Mouse (Mus musculus) midbrain, postnatal 0 days (tissue): Measurements from ENCODE around the gene Gstt3. TPM values are rescaled to one million over a fixed set of nuclear protein-coding genes. Genes with fewer than 3 reads are reported as not detected.

ENCODE experiments used
- ATAC-seq: fragments of 200-750 bp; cut with Nextera tagmentation; 2 replicates; pipeline ENCODE4 v1.8.0; 2017; ENCODE audit warnings: moderate number of reproducible peaks, mild to moderate bottlenecking, moderate TSS enrichment, moderate library complexity; ENCODE audit not compliant: low FRiP score
- DNase-seq: peaks from one replicate; pipeline ENCODE4 v3.0.0-alpha.2; 2015; ENCODE audit warnings: low spot score
- H3K27ac ChIP-seq: fragments of 300-500 bp; sonication (generic); 2 replicates; pipeline ENCODE4 v1.5.1; 2014; ENCODE audit warnings: low read depth, mild to moderate bottlenecking, low read length, mixed read lengths
- H3K27me3 ChIP-seq: fragments of 300-500 bp; sonication (generic); 2 replicates; pipeline ENCODE4 v1.6.1; 2014; ENCODE audit warnings: low read length, control low read depth, mixed read lengths; ENCODE audit not compliant: insufficient read depth
- H3K36me3 ChIP-seq: fragments of 300-500 bp; sonication (generic); 2 replicates; pipeline ENCODE4 v1.6.1; 2014; ENCODE audit warnings: low read length, control low read depth, mixed read lengths; ENCODE audit not compliant: insufficient read depth
- H3K4me1 ChIP-seq: fragments of 300-500 bp; sonication (generic); 2 replicates; pipeline ENCODE4 v1.6.1; 2014; ENCODE audit warnings: mild to moderate bottlenecking, control low read depth, antibody characterized with exemption, low read length, mixed read lengths; ENCODE audit not compliant: insufficient read depth
- H3K4me2 ChIP-seq: fragments of 300-500 bp; sonication (generic); 2 replicates; pipeline ENCODE4 v1.6.1; 2014; ENCODE audit warnings: low read depth, mild to moderate bottlenecking, low read length, mixed read lengths; ENCODE audit not compliant: poor library complexity, severe bottlenecking
- H3K4me3 ChIP-seq: fragments of 300-500 bp; sonication (generic); 2 replicates; pipeline ENCODE4 v1.5.1; 2014; ENCODE audit warnings: low read depth, mild to moderate bottlenecking, low read length, moderate library complexity
- H3K9ac ChIP-seq: fragments of 300-500 bp; sonication (generic); replicated peaks from 2 replicates; pipeline ENCODE4 v1.6.1; 2014; ENCODE audit warnings: mild to moderate bottlenecking, low read length, moderate library complexity, mixed read lengths; ENCODE audit not compliant: poor library complexity, severe bottlenecking
- H3K9me3 ChIP-seq: fragments of 300-500 bp; sonication (generic); 2 replicates; pipeline ENCODE4 v1.6.1; 2016; ENCODE audit warnings: low read length, control low read depth
- CTCF ChIP-seq: IDR thresholded peaks from 2 replicates; pipeline ENCODE4 v1.5.1; 2016; ENCODE audit warnings: antibody characterized with exemption, mild to moderate bottlenecking
- WGBS: fragments of 180-500 bp; shearing (Covaris S2); extraction: QIAGEN DNeasy Blood & Tissue Kit; methylation state at CpG from one replicate; pipeline ENCODE4 v1.1.7; 2014; 5-methylcytosine and 5-hydroxymethylcytosine counted together
- polyA plus RNA-seq: library from polyadenylated mRNA; unstranded; fragments of >200 nt; fragmentation: Nextera tagmentation; extraction: Ambion mirVana; gene quantifications from 2 replicates; pipeline ENCODE4 v1.2.1, GENCODE M21; 2015
- total RNA-seq: library from RNA; depleted of rRNA; stranded (reverse); fragments of >200 nt; gene quantifications from 2 replicates; pipeline ENCODE4 v1.2.3, GENCODE M21; 2014

Gene Gstt3
- total and polyA plus RNA-seq, 2 experiments from 2014 or later: 2.8 to 7.7 TPM

- Histone ChIP-seq H3K27me3 (no peaks in the 10 kb centered on the region), H3K4me1 (no peaks in the 10 kb centered on the region), H3K4me3 (no peak overlapping the region), H3K27ac (no peak overlapping the region), H3K4me2 (no peak overlapping the region), H3K9me3 (no peaks in the 10 kb centered on the region), H3K36me3 (no peaks in the 10 kb centered on the region), H3K9ac (no peak overlapping the region)
- DNase-seq (no peak), ATAC-seq (no peak)
- TF ChIP-seq CTCF: no peak
- 89% methylated on average over 4 of the region's 4 CpGs for WGBS
Measured at GRCm38 (mm10) chr10:75824530-75824929, 43.3 kb upstream of the Gstt3 start.

- H3K9ac ChIP-seq: no peak overlapping the region
- ATAC-seq (no peak), DNase-seq (no peak)
- H3K27ac ChIP-seq: no peak overlapping the region
- H3K36me3 ChIP-seq: no peaks in the 10 kb centered on the region
- no peaks in the 10 kb centered on the region for H3K9me3 ChIP-seq
- no peak overlapping the region for H3K4me2 ChIP-seq
- H3K4me1 ChIP-seq: no peaks in the 10 kb centered on the region
- H3K4me3 ChIP-seq: no peak overlapping the region
- no peaks in the 10 kb centered on the region for H3K27me3 ChIP-seq
- WGBS: 84% methylated on average over 1 of the region's 1 CpGs
- no peak for TF ChIP-seq CTCF
Measured at GRCm38 (mm10) chr10:75823782-75824181, 42.6 kb upstream of the Gstt3 start.

GRCm38 (mm10) chr10:75822443-75822842, 41.2 kb upstream of the Gstt3 start, which contains the start of gene Gstt4:
Gene Gstt4, minus strand, starts transcription at chr10:75822543.
- H3K9ac ChIP-seq: no peak within 1 kb of the TSS
- H3K4me2 ChIP-seq: no peak within 1 kb of the TSS
- ATAC-seq: no peak
- no peaks in the 10 kb centered on the region for H3K36me3 ChIP-seq
- no peak within 1 kb of the TSS for H3K4me3 ChIP-seq
- no peak for TF ChIP-seq CTCF
- no peaks in the 10 kb centered on the region for H3K27me3 ChIP-seq
- no peaks in the 10 kb centered on the region for H3K4me1 ChIP-seq
- DNase-seq: no peak
- 97% methylated on average over 2 of the region's 2 CpGs for WGBS
- no peaks in the 10 kb centered on the region for H3K9me3 ChIP-seq
- no peak within 1 kb of the TSS for H3K27ac ChIP-seq

GRCm38 (mm10) chr10:75819882-75820281, 38.7 kb upstream of the Gstt3 start:
- no peak overlapping the region for H3K4me2 ChIP-seq
- 89% methylated on average over 5 of the region's 5 CpGs for WGBS

GRCm38 (mm10) chr10:75818641-75819040, 37.4 kb upstream of the Gstt3 start:
- no peak overlapping the region for H3K4me2 ChIP-seq
- no peak overlapping the region for H3K4me3 ChIP-seq
- no peaks in the 10 kb centered on the region for H3K36me3 ChIP-seq
- ATAC-seq: no peak
- no peak overlapping the region for H3K27ac ChIP-seq
- H3K27me3 ChIP-seq: no peaks in the 10 kb centered on the region
- H3K9me3 ChIP-seq: no peaks in the 10 kb centered on the region
- no peak overlapping the region for H3K9ac ChIP-seq
- no peak for DNase-seq
- 60% methylated on average over 10 of the region's 10 CpGs for WGBS
- H3K4me1 ChIP-seq: no peaks in the 10 kb centered on the region
- TF ChIP-seq CTCF: no peak

More at GRCm38 (mm10) chr10:75819882-75820281, 38.7 kb upstream of the Gstt3 start:
- TF ChIP-seq CTCF: no peak
- Histone ChIP-seq H3K4me3 (no peak overlapping the region), H3K9me3 (no peaks in the 10 kb centered on the region), H3K27me3 (no peaks in the 10 kb centered on the region), H3K27ac (no peak overlapping the region), H3K4me1 (no peaks in the 10 kb centered on the region), H3K9ac (no peak overlapping the region), H3K36me3 (no peaks in the 10 kb centered on the region)
- ATAC-seq (no peak), DNase-seq (no peak)

- no peak overlapping the region for H3K9ac ChIP-seq
- H3K4me2 ChIP-seq: no peak overlapping the region
- H3K27ac ChIP-seq: no peak overlapping the region
- no peak for TF ChIP-seq CTCF
- no peaks in the 10 kb centered on the region for H3K4me1 ChIP-seq
- ATAC-seq (no peak), DNase-seq (no peak)
- H3K27me3 ChIP-seq: no peaks in the 10 kb centered on the region
- no peak overlapping the region for H3K4me3 ChIP-seq
- H3K36me3 ChIP-seq: no peaks in the 10 kb centered on the region
- H3K9me3 ChIP-seq: no peaks in the 10 kb centered on the region
- WGBS: 74% methylated on average over 2 of the region's 2 CpGs
Measured at GRCm38 (mm10) chr10:75804217-75804616, 23.0 kb upstream of the Gstt3 start.
